Mouse (Mus musculus) bone marrow, adult 2 months (tissue): ENCODE measurements around the gene Olfr576.

ENCODE experiments used
- CTCF ChIP-seq: fragments of 200-500 bp; IDR thresholded peaks from 2 replicates; pipeline ENCODE4 v1.5.1; 2011; ENCODE audit warnings: low read length, control low read depth; ENCODE audit not compliant: control insufficient read depth, insufficient read depth
- POLR2A ChIP-seq: fragments of 200-500 bp; IDR thresholded peaks from 2 replicates; pipeline ENCODE4 v1.6.1; 2011; ENCODE audit warnings: low read depth, mild to moderate bottlenecking, control low read depth, low read length, borderline replicate concordance; ENCODE audit not compliant: control insufficient read depth

GRCm38 (mm10) chr7:102924109-102924508, 38.4 kb upstream of the Olfr576 start, which contains the start of gene Olfr572:
- TF ChIP-seq CTCF (no peak), POLR2A (no peak)
